Mouse (Mus musculus) midbrain, embryonic 16.5 days (tissue): ENCODE data around the gene Gldc. TPM values are rescaled to one million over a fixed set of nuclear protein-coding genes. Genes with fewer than 3 reads are reported as not detected.
A peak's percentile ranks its signal among the peaks of the same experiment; 100 is the strongest.

Experiments used
- ATAC-seq: fragments of 200-750 bp; cut with Nextera tagmentation; 2 replicates; pipeline ENCODE4 v1.8.0; 2017; ENCODE audit warnings: moderate TSS enrichment
- H3K27ac ChIP-seq: fragments of 300-500 bp; sonication (generic); 2 replicates; pipeline ENCODE4 v1.5.1; 2014; ENCODE audit warnings: mild to moderate bottlenecking, low read length, mixed read lengths
- H3K27me3 ChIP-seq: fragments of 300-500 bp; sonication (generic); 2 replicates; pipeline ENCODE4 v1.6.1; 2014; ENCODE audit warnings: low read depth, low read length, mixed read lengths; ENCODE audit not compliant: control insufficient read depth, insufficient read depth
- H3K36me3 ChIP-seq: fragments of 300-500 bp; sonication (generic); 2 replicates; pipeline ENCODE4 v1.6.1; 2014; ENCODE audit warnings: mild to moderate bottlenecking, low read length, moderate library complexity, mixed read lengths; ENCODE audit not compliant: control insufficient read depth, insufficient read depth
- H3K4me1 ChIP-seq: fragments of 300-500 bp; sonication (generic); 2 replicates; pipeline ENCODE4 v1.6.1; 2014; ENCODE audit warnings: mild to moderate bottlenecking, low read length, mixed read lengths; ENCODE audit not compliant: control insufficient read depth, insufficient read depth
- H3K4me2 ChIP-seq: fragments of 300-500 bp; sonication (generic); 2 replicates; pipeline ENCODE4 v1.6.1; 2014; ENCODE audit warnings: mild to moderate bottlenecking, low read length, mixed read lengths
- H3K4me3 ChIP-seq: fragments of 300-500 bp; sonication (generic); 2 replicates; pipeline ENCODE4 v1.5.1; 2014; ENCODE audit warnings: low read depth, mild to moderate bottlenecking, low read length, moderate library complexity, mixed read lengths
- H3K9ac ChIP-seq: fragments of 300-500 bp; sonication (generic); 2 replicates; pipeline ENCODE4 v1.6.1; 2014; ENCODE audit warnings: low read depth, low read length, mixed read lengths
- H3K9me3 ChIP-seq: fragments of 300-500 bp; sonication (generic); replicated peaks from 2 replicates; pipeline ENCODE4 v1.6.1; 2014; ENCODE audit warnings: mild to moderate bottlenecking, low read length, mixed read lengths; ENCODE audit not compliant: control insufficient read depth, poor library complexity, severe bottlenecking
- WGBS: fragments of 180-500 bp; shearing (Covaris S2); extraction: QIAGEN DNeasy Blood & Tissue Kit; methylation state at CpG from one replicate; pipeline ENCODE4 v1.1.7; 2014; 5-methylcytosine and 5-hydroxymethylcytosine counted together
- polyA plus RNA-seq: library from polyadenylated mRNA; unstranded; fragments of >200 nt; fragmentation: Nextera tagmentation; extraction: Ambion mirVana; gene quantifications from 2 replicates; pipeline ENCODE4 v1.2.1, GENCODE M21; 2015

Gldc gene
- polyA plus RNA-seq, 1 experiment from 2014 or later, result 5.9 TPM

DNA sequence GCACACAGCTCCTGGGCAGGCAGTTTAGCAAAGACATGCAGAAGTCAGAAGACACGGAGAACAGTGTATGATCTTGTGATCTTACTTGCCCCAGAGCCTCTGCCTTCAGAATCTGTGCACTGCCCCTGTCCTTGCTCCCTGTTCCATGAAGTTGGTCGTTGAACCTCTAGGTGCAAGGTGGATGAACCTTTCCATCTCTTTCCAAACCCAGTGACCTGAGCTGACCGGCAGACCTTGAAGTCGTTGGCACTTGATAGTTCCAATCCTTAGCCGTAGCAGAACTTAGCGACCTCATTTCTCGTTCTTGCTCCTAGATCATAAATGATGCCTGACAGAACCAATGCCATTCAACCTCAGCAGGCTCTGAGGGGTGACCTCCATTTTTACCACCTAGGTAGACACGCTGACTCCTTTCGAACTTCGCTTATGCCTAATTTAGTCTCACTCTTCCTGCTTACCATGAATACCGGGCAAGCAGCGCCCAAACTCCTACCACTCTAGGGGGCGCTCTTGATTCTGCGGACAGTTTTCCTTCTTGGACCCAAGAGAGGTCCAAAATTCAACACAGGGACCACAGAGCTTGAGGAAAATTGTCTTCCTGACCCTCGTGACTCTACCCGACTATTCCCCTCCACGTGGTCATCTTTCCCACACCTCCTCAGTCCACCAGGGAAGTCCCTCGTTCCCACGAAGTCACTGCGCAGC, 8.3 kb downstream of the Gldc start:
- ATAC-seq, result no peak
- Histone ChIP-seq H3K9ac (no peak overlapping the region), H3K27me3 (no peaks in the 10 kb centered on the region), H3K27ac (no peak overlapping the region), H3K4me1 (no peaks in the 10 kb centered on the region), H3K9me3 (no peaks in the 10 kb centered on the region), H3K4me2 (no peak overlapping the region), H3K4me3 (no peak overlapping the region), H3K36me3 (no peaks in the 10 kb centered on the region)
- WGBS, result 92% methylated on average over 20 of the region's 20 CpGs

GRCm38 (mm10) chr19:30164228-30164627, 11.0 kb downstream of the Gldc start:
- Histone ChIP-seq H3K4me2 (no peak overlapping the region), H3K27ac (no peak overlapping the region), H3K4me3 (no peak overlapping the region), H3K9me3 (no peaks in the 10 kb centered on the region), H3K9ac (no peak overlapping the region), H3K27me3 (no peaks in the 10 kb centered on the region), H3K4me1 (no peaks in the 10 kb centered on the region), H3K36me3 (no peaks in the 10 kb centered on the region)
- 82% methylated on average over 2 of the region's 2 CpGs for WGBS
- ATAC-seq, result no peak

DNA sequence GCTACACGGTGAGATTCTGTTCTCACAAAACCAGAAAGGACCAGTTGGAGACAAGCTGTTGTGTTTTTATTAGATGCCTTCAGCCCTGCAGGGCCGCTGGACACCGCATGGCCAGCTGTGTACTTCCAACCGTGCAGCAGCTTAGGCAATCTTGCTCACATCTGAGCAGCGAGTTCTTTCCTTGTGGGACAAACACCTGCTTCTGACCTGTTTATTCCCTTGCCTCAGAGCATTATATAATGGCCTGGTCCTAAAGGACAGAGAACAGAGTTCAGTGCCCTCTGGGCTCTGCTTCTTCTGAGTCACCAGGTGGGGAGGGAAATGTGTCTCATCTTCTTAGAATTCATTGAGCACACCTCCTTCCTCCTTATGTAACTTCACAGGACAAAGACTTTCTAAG, 12.4 kb downstream of the Gldc start:
- Histone ChIP-seq H3K36me3 (no peaks in the 10 kb centered on the region), H3K27ac (no peak overlapping the region), H3K27me3 (no peaks in the 10 kb centered on the region), H3K4me1 (peaks cover under 1% of the 10 kb centered on the region; the same call in 1 of the 2 replicates), H3K9ac (no peak overlapping the region), H3K4me2 (no peak overlapping the region), H3K4me3 (no peak overlapping the region), H3K9me3 (no peaks in the 10 kb centered on the region)
- 82% methylated on average over 5 of the region's 5 CpGs for WGBS
- no peak for ATAC-seq

GRCm38 (mm10) chr19:30160021-30160420, 15.2 kb downstream of the Gldc start:
- no peak for ATAC-seq

GRCm38 (mm10) chr19:30158189-30158588, 17.0 kb downstream of the Gldc start:
- Histone ChIP-seq H3K4me2 (no peak overlapping the region), H3K27me3 (no peaks in the 10 kb centered on the region), H3K9me3 (no peaks in the 10 kb centered on the region), H3K9ac (no peak overlapping the region), H3K27ac (no peak overlapping the region), H3K36me3 (no peaks in the 10 kb centered on the region), H3K4me1 (peaks cover 11% of the 10 kb centered on the region), H3K4me3 (no peak overlapping the region)
- 91% methylated on average over 4 of the region's 4 CpGs for WGBS
- no peak for ATAC-seq

More at GRCm38 (mm10) chr19:30160021-30160420, 15.2 kb downstream of the Gldc start:
- no peaks in the 10 kb centered on the region for H3K36me3 ChIP-seq
- H3K27ac ChIP-seq, result no peak overlapping the region
- no peaks in the 10 kb centered on the region for H3K27me3 ChIP-seq
- WGBS, result 14% methylated on average over 2 of the region's 2 CpGs
- H3K9me3 ChIP-seq, result no peaks in the 10 kb centered on the region
- no peak overlapping the region for H3K4me3 ChIP-seq
- H3K4me1 ChIP-seq, result peaks cover 8% of the 10 kb centered on the region; the same call in 1 of the 2 replicates
- no peak overlapping the region for H3K9ac ChIP-seq
- no peak overlapping the region for H3K4me2 ChIP-seq

- Histone ChIP-seq H3K9ac (no peak overlapping the region), H3K27ac (peak overlapping the region; percentile 59), H3K4me3 (no peak overlapping the region), H3K36me3 (no peaks in the 10 kb centered on the region), H3K4me1 (peaks cover 11% of the 10 kb centered on the region), H3K27me3 (no peaks in the 10 kb centered on the region), H3K4me2 (peak overlapping the region; percentile 45), H3K9me3 (no peaks in the 10 kb centered on the region)
- 27% methylated on average over 12 of the region's 12 CpGs for WGBS
- peak; percentile 87 for ATAC-seq
Measured at GRCm38 (mm10) chr19:30157031-30157687, 18.1 kb downstream of the Gldc start.

- ATAC-seq, result peak; percentile 43; the same call in 1 of the 2 replicates
- Histone ChIP-seq H3K9ac (no peak overlapping the region), H3K9me3 (no peaks in the 10 kb centered on the region), H3K27me3 (no peaks in the 10 kb centered on the region), H3K4me3 (no peak overlapping the region), H3K27ac (no peak overlapping the region), H3K4me2 (no peak overlapping the region), H3K36me3 (no peaks in the 10 kb centered on the region), H3K4me1 (peaks cover 11% of the 10 kb centered on the region)
- WGBS, result 8% methylated on average over 3 of the region's 3 CpGs
Measured at GRCm38 (mm10) chr19:30153729-30154128, 21.5 kb downstream of the Gldc start.

DNA sequence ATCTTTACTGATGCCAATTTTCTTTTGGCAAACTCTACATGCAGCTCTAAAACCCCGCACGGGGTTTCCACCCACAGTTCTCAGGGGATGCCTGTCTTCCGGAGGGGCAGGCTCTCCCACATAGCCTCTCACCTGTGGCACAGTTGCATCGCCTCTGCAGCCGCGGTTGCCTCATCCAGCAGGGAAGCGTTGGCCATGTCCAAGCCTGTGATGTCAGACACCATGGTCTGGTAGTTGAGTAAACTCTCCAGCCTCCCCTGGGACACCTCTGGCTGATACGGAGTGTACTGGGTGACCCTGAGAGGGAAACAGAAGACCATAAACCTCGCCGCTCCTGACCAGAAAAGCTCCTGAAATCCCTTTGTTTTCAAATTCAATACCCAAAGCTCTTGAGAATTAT, 23.9 kb downstream of the Gldc start:
- no peak overlapping the region for H3K27ac ChIP-seq
- no peak overlapping the region for H3K4me3 ChIP-seq
- 91% methylated on average over 10 of the region's 10 CpGs for WGBS
- no peaks in the 10 kb centered on the region for H3K36me3 ChIP-seq
- no peaks in the 10 kb centered on the region for H3K27me3 ChIP-seq
- no peak for ATAC-seq
- H3K9ac ChIP-seq, result no peak overlapping the region
- no peak overlapping the region for H3K4me2 ChIP-seq
- H3K9me3 ChIP-seq, result no peaks in the 10 kb centered on the region
- peaks cover 4% of the 10 kb centered on the region for H3K4me1 ChIP-seq

DNA sequence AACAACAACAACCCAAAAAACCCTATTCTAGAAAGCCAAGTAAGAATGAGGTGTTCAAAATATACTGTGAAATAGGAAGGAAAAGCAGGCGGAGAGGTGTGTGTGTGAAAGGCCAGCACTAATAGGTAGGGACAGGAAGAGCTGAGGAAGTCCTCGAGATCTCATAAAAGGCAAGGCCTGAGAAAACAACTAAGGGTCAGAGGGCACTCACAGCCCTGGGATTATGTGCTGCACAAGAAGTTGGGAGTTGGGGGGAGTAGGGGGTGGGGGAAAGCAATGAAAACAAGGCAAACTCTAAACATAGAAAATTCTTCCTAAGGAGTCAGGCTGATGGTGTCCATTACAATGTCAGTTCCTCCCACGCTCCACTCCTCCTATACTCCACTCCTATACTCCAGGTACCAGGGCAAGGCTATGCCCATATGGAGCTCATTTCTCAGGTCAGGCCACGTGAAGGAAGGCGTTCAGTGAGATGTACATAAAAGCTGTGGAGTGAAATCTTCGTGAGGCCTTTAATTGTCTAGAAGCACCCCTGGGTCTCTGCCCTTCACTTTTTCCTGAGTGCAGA, 25.9 kb downstream of the Gldc start:
- no peaks in the 10 kb centered on the region for H3K9me3 ChIP-seq
- H3K4me1 ChIP-seq, result peaks cover 4% of the 10 kb centered on the region
- H3K27me3 ChIP-seq, result no peaks in the 10 kb centered on the region
- ATAC-seq, result no peak
- no peak overlapping the region for H3K27ac ChIP-seq
- 74% methylated on average over 6 of the region's 6 CpGs for WGBS
- no peak overlapping the region for H3K4me2 ChIP-seq
- no peak overlapping the region for H3K4me3 ChIP-seq
- H3K9ac ChIP-seq, result no peak overlapping the region
- H3K36me3 ChIP-seq, result no peaks in the 10 kb centered on the region
